Mouse (Mus musculus) ES-Bruce4 (cell line): Measurements from ENCODE around the gene Pgd. TPM values are rescaled to one million over a fixed set of nuclear protein-coding genes. Genes with fewer than 3 reads are reported as not detected.

ENCODE experiments used
- H3K27ac ChIP-seq: 2 replicates; pipeline ENCODE4 v1.5.1; 2012; ENCODE audit warnings: low read length, inconsistent platforms; ENCODE audit not compliant: insufficient read depth
- H3K27me3 ChIP-seq: 2 replicates; pipeline ENCODE4 v1.6.1; 2012; ENCODE audit warnings: mild to moderate bottlenecking, low read length, inconsistent platforms; ENCODE audit not compliant: control insufficient read depth, poor library complexity, insufficient read depth, severe bottlenecking
- H3K36me3 ChIP-seq: 2 replicates; pipeline ENCODE4 v1.6.1; 2012; ENCODE audit warnings: inconsistent platforms, mild to moderate bottlenecking, low read length, moderate library complexity; ENCODE audit not compliant: control insufficient read depth, poor library complexity, insufficient read depth, severe bottlenecking
- H3K4me1 ChIP-seq: one replicate; pipeline ENCODE4 v1.8.1; 2011; ENCODE audit warnings: low read length; ENCODE audit not compliant: control insufficient read depth, insufficient read depth
- H3K4me3 ChIP-seq: 2 replicates; pipeline ENCODE4 v1.5.1; 2011; ENCODE audit warnings: low read depth, mild to moderate bottlenecking, low read length
- H3K9ac ChIP-seq: 2 replicates; pipeline ENCODE4 v1.6.1; 2012; ENCODE audit warnings: low read depth, mild to moderate bottlenecking, inconsistent platforms; ENCODE audit not compliant: poor library complexity, severe bottlenecking
- H3K9me3 ChIP-seq: replicated peaks from 2 replicates; pipeline ENCODE4 v1.6.1; 2012; ENCODE audit warnings: mild to moderate bottlenecking, low read length, inconsistent platforms; ENCODE audit not compliant: control insufficient read depth, poor library complexity, insufficient read depth, severe bottlenecking
- CTCF ChIP-seq: IDR thresholded peaks from one replicate; pipeline ENCODE4 v1.8.1; 2011; ENCODE audit warnings: low read depth, low read length
- EP300 ChIP-seq: IDR thresholded peaks from 2 replicates; pipeline ENCODE4 v1.6.1; 2011; ENCODE audit warnings: low read depth, low read length; ENCODE audit not compliant: insufficient read depth
- POLR2A ChIP-seq: IDR thresholded peaks from one replicate; pipeline ENCODE4 v1.8.1; 2011; ENCODE audit warnings: low read length; ENCODE audit not compliant: insufficient read depth
- polyA plus RNA-seq: library from polyadenylated mRNA; stranded (reverse); fragments of >200 nt; gene quantifications from 2 replicates; pipeline ENCODE4 v1.2.4, GENCODE M21; 2011; ENCODE audit warnings: low read depth; ENCODE audit not compliant: missing spikeins, insufficient read depth, insufficient read length

Gene Pgd
- polyA plus RNA-seq, 1 experiment, result 109 TPM

GRCm38 (mm10) chr4:149179573-149179972 is 13.0 kb upstream of the Pgd start:
- Histone ChIP-seq H3K36me3 (peaks cover 3% of the 10 kb centered on the region; the same call in 1 of the 2 replicates), H3K27ac (no peak overlapping the region), H3K4me3 (no peak overlapping the region), H3K9me3 (no peaks in the 10 kb centered on the region), H3K27me3 (no peaks in the 10 kb centered on the region), H3K4me1 (peaks cover 4% of the 10 kb centered on the region), H3K9ac (no peak overlapping the region)
- TF ChIP-seq POLR2A, result no peak
- TF ChIP-seq CTCF, result no peak
- TF ChIP-seq EP300, result no peak

- H3K27me3 ChIP-seq, result no peaks in the 10 kb centered on the region
- H3K36me3 ChIP-seq, result peaks cover 3% of the 10 kb centered on the region; the same call in 1 of the 2 replicates
- peaks cover 4% of the 10 kb centered on the region for H3K4me1 ChIP-seq
- H3K27ac ChIP-seq, result no peak overlapping the region
- H3K9ac ChIP-seq, result no peak overlapping the region
- TF ChIP-seq POLR2A (no peak), CTCF (no peak), EP300 (no peak)
- H3K9me3 ChIP-seq, result no peaks in the 10 kb centered on the region
- H3K4me3 ChIP-seq, result no peak overlapping the region
Measured at GRCm38 (mm10) chr4:149179160-149179559, 12.6 kb upstream of the Pgd start.

DNA sequence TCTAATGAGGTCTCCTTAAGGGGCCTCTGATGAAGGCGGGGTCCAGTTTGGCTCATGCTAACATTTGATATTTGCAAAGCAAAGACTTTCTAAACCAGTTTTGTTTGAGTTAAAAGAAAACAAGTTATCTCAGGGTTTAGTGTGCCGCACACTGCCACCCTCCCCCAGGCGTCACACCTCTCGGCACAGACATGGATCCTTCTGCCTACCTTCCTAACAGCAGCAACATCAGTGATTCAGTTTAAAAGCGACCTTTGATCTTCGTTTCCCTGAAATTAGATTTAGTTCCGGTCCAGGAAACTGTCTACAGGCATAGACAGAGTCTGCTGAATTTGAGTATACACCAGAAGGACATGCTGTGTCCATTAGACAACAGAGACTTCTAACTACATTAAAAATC is 11.8 kb upstream of the Pgd start:
- no peak overlapping the region for H3K4me3 ChIP-seq
- H3K27ac ChIP-seq, result no peak overlapping the region
- no peak overlapping the region for H3K9ac ChIP-seq
- peaks cover 3% of the 10 kb centered on the region; the same call in 1 of the 2 replicates for H3K36me3 ChIP-seq
- no peaks in the 10 kb centered on the region for H3K27me3 ChIP-seq
- peaks cover 6% of the 10 kb centered on the region for H3K4me1 ChIP-seq
- no peaks in the 10 kb centered on the region for H3K9me3 ChIP-seq
- TF ChIP-seq EP300 (no peak), POLR2A (no peak), CTCF (no peak)

DNA sequence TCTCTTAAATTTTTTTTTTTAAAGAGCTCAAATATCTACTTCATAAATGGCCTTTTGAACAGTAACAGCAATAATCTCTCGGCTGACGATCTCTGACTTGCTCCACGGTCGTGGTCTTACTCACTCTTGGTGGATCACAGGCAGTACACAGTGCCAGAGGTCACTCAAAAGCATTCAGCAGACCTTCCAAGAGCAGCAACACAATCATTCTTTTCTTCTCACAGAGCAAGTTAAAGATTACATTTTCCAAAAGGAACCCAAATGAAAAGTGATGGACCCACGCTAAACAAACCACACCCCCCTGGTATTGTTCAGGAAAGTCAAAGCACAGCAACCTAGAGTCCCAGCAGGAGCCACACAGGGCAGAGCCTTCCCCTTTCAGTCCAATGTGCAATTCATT is 10.5 kb upstream of the Pgd start:
- Histone ChIP-seq H3K27me3 (no peaks in the 10 kb centered on the region), H3K4me3 (no peak overlapping the region), H3K9ac (no peak overlapping the region), H3K9me3 (no peaks in the 10 kb centered on the region), H3K4me1 (peaks cover 9% of the 10 kb centered on the region), H3K36me3 (peaks cover 3% of the 10 kb centered on the region; the same call in 1 of the 2 replicates), H3K27ac (no peak overlapping the region)
- no peak for TF ChIP-seq EP300
- TF ChIP-seq CTCF, result no peak
- no peak for TF ChIP-seq POLR2A

DNA sequence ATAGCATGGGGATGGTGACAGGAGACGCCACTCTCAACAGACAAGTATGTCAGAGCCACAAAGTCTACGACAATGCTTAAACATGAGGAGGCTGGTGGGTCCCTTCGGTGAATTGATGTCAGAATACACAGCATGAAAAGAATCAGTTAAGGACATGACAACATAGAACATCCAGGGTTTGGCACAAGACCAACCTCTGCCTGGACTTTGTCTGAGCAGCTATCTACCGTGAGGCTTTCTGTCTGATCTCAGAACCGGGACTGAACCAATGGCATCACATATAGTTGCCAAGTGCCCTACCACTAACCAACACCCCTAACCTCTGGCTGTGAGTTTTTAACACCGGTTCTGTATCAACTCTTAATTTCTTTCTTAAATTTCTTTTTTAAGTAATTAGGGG is 10.1 kb upstream of the Pgd start:
- Histone ChIP-seq H3K27me3 (no peaks in the 10 kb centered on the region), H3K9me3 (no peaks in the 10 kb centered on the region), H3K9ac (no peak overlapping the region), H3K27ac (no peak overlapping the region), H3K4me3 (no peak overlapping the region), H3K4me1 (peaks cover 9% of the 10 kb centered on the region), H3K36me3 (peaks cover 3% of the 10 kb centered on the region; the same call in 1 of the 2 replicates)
- TF ChIP-seq POLR2A, result no peak
- TF ChIP-seq CTCF, result no peak
- no peak for TF ChIP-seq EP300

GRCm38 (mm10) chr4:149173661-149174060 is 7.1 kb upstream of the Pgd start:
- Histone ChIP-seq H3K4me1 (peaks cover 9% of the 10 kb centered on the region), H3K9me3 (no peaks in the 10 kb centered on the region), H3K27ac (no peak overlapping the region), H3K27me3 (no peaks in the 10 kb centered on the region), H3K4me3 (no peak overlapping the region), H3K9ac (no peak overlapping the region), H3K36me3 (no peaks in the 10 kb centered on the region)
- TF ChIP-seq CTCF, result no peak
- no peak for TF ChIP-seq POLR2A
- no peak for TF ChIP-seq EP300
